Mouse (Mus musculus) liver, embryonic 12.5 days (tissue): ENCODE measurements around the gene Chn2. TPM values are rescaled to one million over a fixed set of nuclear protein-coding genes. Genes with fewer than 3 reads are reported as not detected.

Experiments
- ATAC-seq: fragments of 200-750 bp; cut with Nextera tagmentation; 2 replicates; pipeline ENCODE4 v1.8.0; 2017; ENCODE audit warnings: moderate number of reproducible peaks, mild to moderate bottlenecking, moderate library complexity
- H3K27ac ChIP-seq: fragments of 300-500 bp; sonication (generic); 2 replicates; pipeline ENCODE4 v1.5.1; 2016; ENCODE audit warnings: mild to moderate bottlenecking
- H3K27me3 ChIP-seq: fragments of 300-500 bp; sonication (generic); replicated peaks from 2 replicates; pipeline ENCODE4 v1.6.1; 2016; ENCODE audit warnings: mild to moderate bottlenecking, moderate library complexity
- H3K36me3 ChIP-seq: fragments of 300-500 bp; sonication (generic); 2 replicates; pipeline ENCODE4 v1.6.1; 2016; ENCODE audit warnings: mild to moderate bottlenecking, moderate library complexity
- H3K4me1 ChIP-seq: fragments of 300-500 bp; sonication (generic); 2 replicates; pipeline ENCODE4 v1.6.1; 2016
- H3K4me2 ChIP-seq: fragments of 300-500 bp; sonication (generic); 2 replicates; pipeline ENCODE4 v1.6.1; 2016; ENCODE audit warnings: mild to moderate bottlenecking, moderate library complexity
- H3K4me3 ChIP-seq: fragments of 300-500 bp; sonication (generic); 2 replicates; pipeline ENCODE4 v1.5.1; 2016; ENCODE audit warnings: mild to moderate bottlenecking, moderate library complexity
- H3K9ac ChIP-seq: fragments of 300-500 bp; sonication (generic); 2 replicates; pipeline ENCODE4 v1.6.1; 2016; ENCODE audit warnings: mild to moderate bottlenecking, moderate library complexity
- H3K9me3 ChIP-seq: fragments of 300-500 bp; sonication (generic); replicated peaks from 2 replicates; pipeline ENCODE4 v1.6.1; 2016; ENCODE audit warnings: mild to moderate bottlenecking, moderate library complexity
- WGBS: fragments of 180-500 bp; shearing (Covaris S2); methylation state at CpG from one replicate; pipeline ENCODE4 v1.1.7; 2016; ENCODE audit not compliant: insufficient replicate concordance; 5-methylcytosine and 5-hydroxymethylcytosine counted together
- polyA plus RNA-seq: library from polyadenylated mRNA; unstranded; fragments of >200 nt; fragmentation: Nextera tagmentation; extraction: Ambion mirVana; gene quantifications from 2 replicates; pipeline ENCODE4 v1.2.1, GENCODE M21; 2016

Gene Chn2
- polyA plus RNA-seq, 1 experiment from 2014 or later = 4.9 TPM

DNA sequence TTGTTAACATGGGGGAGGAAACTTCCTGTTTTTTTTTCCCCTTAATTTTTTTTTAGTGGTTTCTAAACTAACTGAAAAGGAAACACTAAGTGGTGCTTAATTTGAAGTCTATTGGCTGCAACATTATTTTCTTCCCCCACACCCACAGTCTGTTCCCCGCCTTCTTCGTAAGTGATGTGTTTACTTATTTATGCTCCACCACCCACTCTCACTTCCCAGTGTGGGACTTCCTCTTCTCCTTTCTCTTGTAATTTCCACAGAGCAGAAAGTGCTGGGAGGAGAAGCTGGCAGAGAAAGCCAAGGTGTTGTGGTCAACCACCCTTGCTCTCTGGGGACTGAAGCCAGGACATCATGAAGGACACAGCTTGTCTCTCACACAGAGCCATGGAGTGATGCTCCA lies 43.2 kb downstream of the Chn2 start:
- H3K9me3 ChIP-seq = no peaks in the 10 kb centered on the region
- H3K4me2 ChIP-seq = no peak overlapping the region
- H3K4me3 ChIP-seq = no peak overlapping the region
- H3K27me3 ChIP-seq = no peaks in the 10 kb centered on the region
- H3K4me1 ChIP-seq = no peaks in the 10 kb centered on the region
- 55% methylated on average over 2 of the region's 2 CpGs for WGBS
- no peaks in the 10 kb centered on the region for H3K36me3 ChIP-seq
- no peak overlapping the region for H3K27ac ChIP-seq
- no peak for ATAC-seq
- no peak overlapping the region for H3K9ac ChIP-seq

DNA sequence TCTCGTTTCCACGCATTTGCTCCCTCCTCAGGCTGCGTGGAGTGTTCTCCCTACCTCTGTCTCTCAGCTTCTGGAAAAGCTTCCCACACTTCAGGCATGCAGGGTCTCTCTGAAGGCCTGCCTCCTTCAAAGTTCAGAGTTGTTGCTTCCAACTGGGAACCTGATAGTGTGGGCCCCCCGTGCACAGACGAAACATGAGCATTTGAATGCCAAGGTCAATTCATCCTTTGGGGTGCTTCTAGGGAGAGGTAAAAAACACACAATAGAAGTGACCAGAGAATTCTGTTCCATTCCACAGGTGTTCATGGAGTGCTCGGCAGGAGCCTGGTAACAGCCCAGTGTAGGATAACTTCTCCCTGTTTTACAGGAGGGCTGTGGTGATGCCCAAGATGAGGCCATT lies 44.7 kb downstream of the Chn2 start:
- ATAC-seq = no peak
- Histone ChIP-seq H3K4me1 (no peaks in the 10 kb centered on the region), H3K4me2 (no peak overlapping the region), H3K9me3 (no peaks in the 10 kb centered on the region), H3K9ac (no peak overlapping the region), H3K36me3 (no peaks in the 10 kb centered on the region), H3K27me3 (no peaks in the 10 kb centered on the region), H3K4me3 (no peak overlapping the region), H3K27ac (no peak overlapping the region)
- WGBS = 71% methylated on average over 6 of the region's 6 CpGs

DNA sequence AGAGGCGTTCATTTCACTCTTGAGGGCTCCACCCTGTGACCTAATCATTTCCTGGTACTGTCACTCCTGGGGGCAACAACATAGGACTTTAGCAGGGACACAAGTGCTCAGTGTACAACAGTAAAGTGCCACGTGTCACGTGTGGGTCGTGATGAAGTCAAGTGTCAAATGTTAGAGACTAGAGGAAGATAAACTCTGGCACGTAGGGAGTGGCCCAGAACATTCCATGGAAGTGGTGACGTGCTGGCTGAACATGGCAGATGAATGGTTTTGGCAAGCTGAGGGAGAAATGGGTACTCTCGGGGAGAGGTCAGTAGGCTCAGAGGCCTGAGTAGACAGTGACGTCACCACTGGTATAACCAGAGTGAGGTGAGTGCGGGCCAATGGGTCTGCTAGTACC lies 45.7 kb downstream of the Chn2 start:
- no peak for ATAC-seq
- Histone ChIP-seq H3K36me3 (no peaks in the 10 kb centered on the region), H3K27me3 (no peaks in the 10 kb centered on the region), H3K9me3 (no peaks in the 10 kb centered on the region), H3K4me2 (no peak overlapping the region), H3K4me3 (no peak overlapping the region), H3K4me1 (no peaks in the 10 kb centered on the region), H3K9ac (no peak overlapping the region), H3K27ac (no peak overlapping the region)
- 74% methylated on average over 9 of the region's 9 CpGs for WGBS

DNA sequence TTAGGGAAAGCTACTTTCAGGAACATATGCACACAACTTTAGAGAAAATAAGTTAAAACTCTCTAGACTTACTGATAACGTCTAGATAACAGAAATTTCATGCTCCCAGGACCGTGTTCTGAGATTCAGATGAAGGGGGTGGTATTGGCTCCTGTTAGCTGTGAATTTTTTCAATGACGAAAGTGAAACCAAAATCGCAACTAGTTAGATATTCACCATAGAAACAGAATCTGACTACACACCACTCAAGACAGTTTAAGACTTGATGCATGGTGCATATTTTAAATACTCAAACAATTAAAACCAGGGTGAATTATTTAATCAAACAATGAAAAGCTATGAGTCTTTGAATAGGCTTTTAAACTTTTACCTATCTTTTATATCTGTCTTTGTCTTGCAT lies 48.8 kb downstream of the Chn2 start:
- Histone ChIP-seq H3K9ac (no peak overlapping the region), H3K4me1 (no peaks in the 10 kb centered on the region), H3K4me2 (no peak overlapping the region), H3K27me3 (no peaks in the 10 kb centered on the region), H3K4me3 (no peak overlapping the region), H3K36me3 (no peaks in the 10 kb centered on the region), H3K27ac (no peak overlapping the region), H3K9me3 (no peaks in the 10 kb centered on the region)
- ATAC-seq = no peak
- whole genome bisulfite sequencing = 61% methylated on average over 4 of the region's 4 CpGs

DNA sequence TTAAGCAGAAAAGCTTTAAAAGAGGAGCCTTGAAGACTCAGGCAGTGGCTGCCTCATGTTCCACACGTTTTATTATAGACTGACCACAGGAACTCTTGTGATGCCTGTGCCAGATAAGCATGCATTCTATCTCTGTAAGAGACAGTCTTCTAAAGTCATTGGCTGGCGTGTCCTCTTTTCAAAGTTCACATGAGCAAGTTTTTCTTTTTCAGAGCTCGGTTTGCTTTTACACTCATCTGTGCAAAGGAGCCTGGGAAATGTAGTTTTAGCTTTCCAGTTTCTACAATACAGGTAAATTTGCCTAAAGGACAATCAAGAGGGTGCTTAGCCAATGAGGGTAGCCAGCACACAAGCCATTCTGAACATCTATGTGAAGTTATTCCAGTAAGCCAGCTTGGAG lies 51.5 kb downstream of the Chn2 start:
- no peak for ATAC-seq
- Histone ChIP-seq H3K4me3 (no peak overlapping the region), H3K27ac (no peak overlapping the region), H3K27me3 (no peaks in the 10 kb centered on the region), H3K9me3 (no peaks in the 10 kb centered on the region), H3K4me2 (no peak overlapping the region), H3K36me3 (no peaks in the 10 kb centered on the region), H3K9ac (no peak overlapping the region), H3K4me1 (no peaks in the 10 kb centered on the region)
- 27% methylated on average over 3 of the region's 3 CpGs for WGBS

DNA sequence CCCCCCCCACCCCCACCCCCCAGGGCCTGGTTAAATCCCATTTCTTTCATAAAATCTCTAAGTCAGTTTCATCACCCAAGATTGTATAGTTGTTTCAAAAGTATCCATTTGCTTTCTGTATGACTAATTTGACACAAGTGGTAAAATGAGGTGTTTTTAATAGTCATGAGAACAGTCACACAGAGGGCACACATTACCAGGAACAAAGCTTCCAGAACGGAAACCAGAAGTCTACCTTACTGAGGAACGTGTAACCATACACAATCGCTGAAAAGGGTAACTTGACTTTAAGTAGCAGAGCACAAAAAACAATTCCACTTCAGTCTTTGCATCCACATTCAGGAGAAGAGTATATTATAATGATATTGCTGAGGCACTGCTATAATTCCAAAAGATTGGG lies 53.6 kb downstream of the Chn2 start:
- 61% methylated on average over 3 of the region's 3 CpGs for WGBS
- Histone ChIP-seq H3K4me2 (no peak overlapping the region), H3K4me1 (no peaks in the 10 kb centered on the region), H3K9me3 (no peaks in the 10 kb centered on the region), H3K27ac (no peak overlapping the region), H3K4me3 (no peak overlapping the region), H3K36me3 (no peaks in the 10 kb centered on the region), H3K9ac (no peak overlapping the region), H3K27me3 (no peaks in the 10 kb centered on the region)
- no peak for ATAC-seq

DNA sequence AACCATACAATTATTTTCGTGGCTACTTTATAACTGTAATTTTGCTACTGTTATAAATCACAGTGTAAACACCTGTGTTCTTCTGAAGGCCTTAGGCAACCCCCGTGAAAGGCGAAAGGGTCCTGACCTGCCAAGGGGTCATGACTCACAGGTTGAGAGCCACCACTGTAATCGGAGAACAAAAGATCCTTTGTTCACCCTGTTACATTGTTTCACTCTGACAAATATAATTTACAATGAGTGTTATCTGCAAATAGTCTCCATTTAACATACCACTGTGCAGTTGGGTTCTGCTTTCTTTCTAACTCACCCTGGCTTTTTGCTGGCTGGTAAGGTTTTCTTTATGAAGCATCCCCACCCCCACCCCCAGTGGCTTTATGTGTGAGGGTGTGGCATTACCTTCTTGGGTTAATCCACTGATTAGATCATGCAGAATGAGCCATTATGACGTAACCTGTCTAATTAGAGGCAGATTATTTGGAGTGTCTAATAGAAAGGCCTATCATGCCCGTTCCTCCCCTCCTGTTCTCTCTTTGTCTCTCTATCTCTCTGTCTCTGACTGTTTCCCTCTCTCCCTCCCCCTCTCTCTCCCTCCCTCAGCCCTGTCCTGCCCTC lies 56.9 kb downstream of the Chn2 start:
- Histone ChIP-seq H3K27ac (no peak overlapping the region), H3K9ac (no peak overlapping the region), H3K36me3 (no peaks in the 10 kb centered on the region), H3K4me1 (no peaks in the 10 kb centered on the region), H3K4me3 (no peak overlapping the region), H3K4me2 (no peak overlapping the region), H3K27me3 (no peaks in the 10 kb centered on the region), H3K9me3 (no peaks in the 10 kb centered on the region)
- 48% methylated on average over 6 of the region's 6 CpGs for WGBS
- no peak for ATAC-seq

DNA sequence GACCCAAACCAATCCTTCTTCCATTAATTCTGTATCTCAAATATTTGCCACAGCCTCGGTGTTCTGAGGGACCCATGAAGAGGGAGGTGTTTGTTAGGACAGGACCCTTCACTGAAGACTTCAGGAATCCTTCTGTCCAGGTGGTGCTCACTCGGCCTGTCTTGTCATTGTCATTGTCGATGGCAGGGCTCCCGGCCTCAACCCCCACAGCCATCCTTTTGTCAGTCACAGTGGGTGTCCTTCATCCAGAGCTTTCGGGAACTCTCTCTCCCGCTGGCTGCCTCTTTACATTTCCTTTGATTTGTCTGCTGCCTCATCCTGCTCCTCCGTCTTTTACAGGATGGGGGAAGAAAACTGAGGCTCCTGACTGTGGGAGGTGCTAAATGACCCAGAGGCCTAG lies 57.5 kb downstream of the Chn2 start:
- H3K4me2 ChIP-seq = no peak overlapping the region
- WGBS = 29% methylated on average over 7 of the region's 7 CpGs
- H3K9me3 ChIP-seq = no peaks in the 10 kb centered on the region
- H3K9ac ChIP-seq = no peak overlapping the region
- H3K27ac ChIP-seq = no peak overlapping the region
- H3K27me3 ChIP-seq = no peaks in the 10 kb centered on the region
- H3K4me1 ChIP-seq = no peaks in the 10 kb centered on the region
- H3K4me3 ChIP-seq = no peak overlapping the region
- H3K36me3 ChIP-seq = no peaks in the 10 kb centered on the region
- no peak for ATAC-seq

DNA sequence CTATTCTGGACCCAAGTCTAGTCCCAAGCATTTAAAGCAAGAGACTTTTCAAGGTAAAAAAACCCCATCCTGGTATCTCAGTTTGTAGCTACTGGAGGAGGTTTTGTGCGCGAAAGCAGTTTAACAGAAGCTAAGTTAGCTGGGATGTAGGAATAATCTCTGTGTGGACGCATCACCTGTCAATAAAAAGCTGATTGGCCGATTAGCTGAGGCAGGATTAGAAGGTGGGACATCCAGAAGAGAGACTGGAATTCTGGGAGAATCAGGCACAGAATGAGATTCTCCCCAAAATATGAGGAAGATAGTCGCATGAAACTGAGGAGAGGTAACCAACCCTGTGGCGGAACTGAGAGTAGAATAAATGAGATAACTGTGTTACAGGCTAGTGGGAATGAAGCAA lies 59.0 kb downstream of the Chn2 start:
- no peak overlapping the region for H3K27ac ChIP-seq
- no peak for ATAC-seq
- no peak overlapping the region for H3K4me3 ChIP-seq
- H3K27me3 ChIP-seq = no peaks in the 10 kb centered on the region
- no peak overlapping the region for H3K9ac ChIP-seq
- H3K36me3 ChIP-seq = no peaks in the 10 kb centered on the region
- H3K9me3 ChIP-seq = no peaks in the 10 kb centered on the region
- no peaks in the 10 kb centered on the region for H3K4me1 ChIP-seq
- no peak overlapping the region for H3K4me2 ChIP-seq
- 77% methylated on average over 6 of the region's 6 CpGs for WGBS

DNA sequence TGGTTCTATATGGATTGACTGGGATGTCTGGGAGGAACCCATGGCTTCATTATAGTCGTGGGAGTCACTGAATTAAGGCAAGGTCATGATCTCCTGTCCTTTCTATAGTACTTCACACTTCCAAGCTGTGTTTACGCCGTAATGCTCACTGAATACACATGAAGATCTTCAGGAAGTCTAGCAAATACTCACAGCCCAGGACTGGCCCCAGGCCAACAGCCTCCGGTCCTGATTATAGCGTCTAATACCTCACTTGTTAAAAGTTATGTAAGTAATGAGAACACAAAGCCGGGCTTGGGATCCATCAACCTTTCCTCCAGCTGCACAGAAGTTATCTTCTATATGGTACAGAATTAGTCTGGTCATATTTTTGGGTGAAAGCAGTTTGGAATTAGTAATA lies 60.3 kb downstream of the Chn2 start:
- no peaks in the 10 kb centered on the region for H3K9me3 ChIP-seq
- H3K9ac ChIP-seq = no peak overlapping the region
- ATAC-seq = no peak
- no peak overlapping the region for H3K4me2 ChIP-seq
- H3K27ac ChIP-seq = no peak overlapping the region
- 65% methylated on average over 6 of the region's 6 CpGs for WGBS
- H3K36me3 ChIP-seq = no peaks in the 10 kb centered on the region
- H3K4me3 ChIP-seq = no peak overlapping the region
- no peaks in the 10 kb centered on the region for H3K27me3 ChIP-seq
- H3K4me1 ChIP-seq = no peaks in the 10 kb centered on the region

DNA sequence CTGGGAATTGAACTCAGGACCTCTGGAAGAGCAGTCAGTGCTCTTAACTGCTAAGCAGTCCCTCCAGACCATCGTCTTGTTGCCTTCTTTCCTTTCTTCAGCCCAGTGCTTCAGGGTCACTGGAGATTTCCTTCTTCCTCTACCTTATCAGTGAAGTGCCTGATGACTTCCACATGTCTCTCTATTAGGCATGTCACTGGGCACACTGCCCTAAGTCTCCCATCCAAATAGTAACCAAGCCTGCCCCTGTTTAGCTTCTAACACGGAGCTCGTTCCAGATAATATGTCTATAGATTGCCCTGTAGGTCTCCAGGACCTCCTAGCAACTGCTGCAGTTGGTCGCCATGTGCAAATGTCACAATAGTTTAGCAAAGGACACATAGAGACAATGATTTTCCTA lies 62.9 kb downstream of the Chn2 start:
- H3K4me2 ChIP-seq = no peak overlapping the region
- 54% methylated on average over 4 of the region's 4 CpGs for WGBS

DNA sequence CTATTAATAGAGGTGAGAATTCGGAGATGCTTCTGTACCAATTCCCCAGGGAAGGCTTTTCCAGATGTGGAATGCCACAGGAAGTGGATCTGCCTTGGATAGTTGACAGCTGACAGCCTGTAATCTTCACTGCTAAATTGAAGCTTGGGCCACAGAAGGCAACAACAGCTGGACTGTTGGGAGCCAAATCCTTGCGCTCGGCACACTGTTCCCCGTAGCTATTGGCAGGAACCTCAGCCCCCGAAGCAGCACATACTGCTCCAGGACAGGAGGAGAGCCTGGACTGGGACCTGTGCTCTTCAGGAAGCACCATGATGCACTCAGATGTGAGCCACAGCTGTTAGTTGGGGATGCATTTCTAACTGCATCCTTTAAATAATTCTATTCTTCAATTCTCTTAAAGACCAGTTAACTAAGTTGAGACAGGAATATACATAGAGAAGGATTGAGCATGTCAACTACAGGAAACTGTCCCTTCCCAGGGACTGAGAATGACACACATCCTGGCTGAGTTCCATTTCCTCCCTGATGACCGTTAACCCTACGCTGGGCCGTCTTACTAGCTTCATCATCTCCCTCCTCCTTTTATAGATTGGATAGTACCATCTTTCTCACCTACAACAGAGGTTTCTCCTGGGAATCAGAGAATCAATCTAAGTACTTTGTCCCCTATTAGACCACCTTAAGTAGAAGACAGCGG lies 64.1 kb downstream of the Chn2 start:
- H3K27me3 ChIP-seq = no peaks in the 10 kb centered on the region; the same call in 1 of the 2 replicates
- no peaks in the 10 kb centered on the region for H3K36me3 ChIP-seq
- no peak overlapping the region for H3K27ac ChIP-seq
- H3K4me3 ChIP-seq = no peak overlapping the region
- H3K9ac ChIP-seq = no peak overlapping the region
- ATAC-seq = no peak
- H3K9me3 ChIP-seq = no peaks in the 10 kb centered on the region
- no peaks in the 10 kb centered on the region for H3K4me1 ChIP-seq
- no peak overlapping the region for H3K4me2 ChIP-seq
- WGBS = 67% methylated on average over 9 of the region's 9 CpGs

More for the DNA sequence above, 62.9 kb downstream of the Chn2 start:
- Histone ChIP-seq H3K9me3 (no peaks in the 10 kb centered on the region), H3K27ac (no peak overlapping the region), H3K36me3 (no peaks in the 10 kb centered on the region), H3K27me3 (no peaks in the 10 kb centered on the region; the same call in 1 of the 2 replicates), H3K4me3 (no peak overlapping the region), H3K4me1 (no peaks in the 10 kb centered on the region), H3K9ac (no peak overlapping the region)
- no peak for ATAC-seq
